Mouse (Mus musculus): ENCODE data around the gene Zbtb8os. TPM values are rescaled to one million over a fixed set of nuclear protein-coding genes. Genes with fewer than 3 reads are reported as not detected.
"Not testable (repeated sequence)": the region's sequence is repeated elsewhere in the genome, so short reads cannot be mapped to it uniquely, and the experiment has no call there.

Zbtb8os gene
- polyA plus RNA-seq, 1 experiment from 2014 or later, result 94.5 TPM

DNA sequence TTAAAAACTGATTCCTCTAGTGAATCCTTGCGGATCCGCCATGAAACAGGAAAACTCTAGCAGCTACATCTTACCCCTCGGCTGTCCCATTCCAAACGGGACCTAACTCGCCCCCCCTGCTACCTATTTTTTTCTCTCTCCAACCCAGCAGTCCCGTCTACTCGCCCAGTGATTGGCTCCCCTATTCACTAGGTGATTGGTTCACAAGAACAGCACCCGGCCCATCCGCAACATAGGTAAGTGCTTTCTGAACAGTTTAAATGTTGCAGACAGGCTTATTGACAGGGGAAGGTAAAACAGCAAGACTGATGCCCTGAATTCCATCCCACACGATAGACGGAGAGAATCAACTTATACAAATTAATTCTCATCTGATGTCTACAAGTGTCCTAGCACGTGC, 17.7 kb downstream of the Zbtb8os start:
- Histone ChIP-seq H3K4me1 (replicated peaks; ENCODE audit: control insufficient read depth, insufficient read depth, low read length) (no peaks in the 10 kb centered on the region), H3K4me3 (ENCODE audit: low read depth, low read length) (no peak overlapping the region), H3K4me2 (replicated peaks; ENCODE audit: low read depth) (no peak overlapping the region), H3K36me3 (ENCODE audit: control insufficient read depth, insufficient read depth) (peaks cover 47% of the 10 kb centered on the region), H3K9ac (ENCODE audit: low read depth, low read length) (no peak overlapping the region), H3K27me3 (replicated peaks; ENCODE audit: control insufficient read depth, insufficient read depth, low read length) (no peaks in the 10 kb centered on the region), H3K9me3 (ENCODE audit: control insufficient read depth) (no peaks in the 10 kb centered on the region), H3K27ac (ENCODE audit: low read depth, low read length) (no peak overlapping the region)
- TF ChIP-seq CTCF (IDR thresholded peaks at IDR 0.05; ENCODE audit: low read depth), result no peak
- 91% methylated on average over 12 of the region's 12 CpGs for WGBS
- no peak for ATAC-seq

- Histone ChIP-seq H3K27ac (ENCODE audit: low read depth, low read length) (no peak overlapping the region), H3K4me3 (ENCODE audit: low read depth, low read length) (no peak overlapping the region), H3K36me3 (ENCODE audit: control insufficient read depth, insufficient read depth) (peaks cover 48% of the 10 kb centered on the region), H3K27me3 (replicated peaks; ENCODE audit: control insufficient read depth, insufficient read depth, low read length) (no peaks in the 10 kb centered on the region), H3K9ac (ENCODE audit: low read depth, low read length) (no peak overlapping the region), H3K9me3 (ENCODE audit: control insufficient read depth) (no peaks in the 10 kb centered on the region), H3K4me2 (replicated peaks; ENCODE audit: low read depth) (no peak overlapping the region), H3K4me1 (replicated peaks; ENCODE audit: control insufficient read depth, insufficient read depth, low read length) (no peaks in the 10 kb centered on the region)
- no peak for TF ChIP-seq CTCF (IDR thresholded peaks at IDR 0.05; ENCODE audit: low read depth)
- 75% methylated on average over 15 of the region's 15 CpGs for WGBS
- no peak for ATAC-seq
These were observed 18.7 kb downstream of the Zbtb8os start for GRCm38 (mm10) chr4:129354236-129354635.

GRCm38 (mm10) chr4:129357613-129358163, 22.2 kb downstream of the Zbtb8os start:
- no peak for TF ChIP-seq CTCF (IDR thresholded peaks at IDR 0.05; ENCODE audit: low read depth)
- no peak overlapping the region for H3K27ac ChIP-seq (ENCODE audit: low read depth, low read length)
- no peak overlapping the region for H3K4me3 ChIP-seq (ENCODE audit: low read depth, low read length)
- no peak overlapping the region for H3K4me2 ChIP-seq (replicated peaks; ENCODE audit: low read depth)
- H3K9me3 ChIP-seq (ENCODE audit: control insufficient read depth), result no peaks in the 10 kb centered on the region
- 72% methylated on average over 15 of the region's 15 CpGs for WGBS
- no peak for ATAC-seq
- no peaks in the 10 kb centered on the region for H3K4me1 ChIP-seq (replicated peaks; ENCODE audit: control insufficient read depth, insufficient read depth, low read length)
- H3K27me3 ChIP-seq (replicated peaks; ENCODE audit: control insufficient read depth, insufficient read depth, low read length), result no peaks in the 10 kb centered on the region
- peaks cover 53% of the 10 kb centered on the region for H3K36me3 ChIP-seq (ENCODE audit: control insufficient read depth, insufficient read depth)
- no peak overlapping the region for H3K9ac ChIP-seq (ENCODE audit: low read depth, low read length)

- H3K4me3 ChIP-seq (ENCODE audit: low read depth, low read length); H3K9me3 ChIP-seq (ENCODE audit: control insufficient read depth); H3K27ac ChIP-seq (ENCODE audit: low read depth, low read length); H3K9ac ChIP-seq (ENCODE audit: low read depth, low read length); ATAC-seq; H3K4me2 ChIP-seq (replicated peaks; ENCODE audit: low read depth); H3K4me1 ChIP-seq (replicated peaks; ENCODE audit: control insufficient read depth, insufficient read depth, low read length); H3K27me3 ChIP-seq (replicated peaks; ENCODE audit: control insufficient read depth, insufficient read depth, low read length): not testable (repeated sequence)
- peaks cover 30% of the 10 kb centered on the region; the same call in 1 of the 2 replicates for H3K36me3 ChIP-seq (ENCODE audit: control insufficient read depth, insufficient read depth)
- WGBS, result 89% methylated on average over 3 of the region's 3 CpGs
These were observed 26.7 kb downstream of the Zbtb8os start for GRCm38 (mm10) chr4:129362238-129362637.

DNA sequence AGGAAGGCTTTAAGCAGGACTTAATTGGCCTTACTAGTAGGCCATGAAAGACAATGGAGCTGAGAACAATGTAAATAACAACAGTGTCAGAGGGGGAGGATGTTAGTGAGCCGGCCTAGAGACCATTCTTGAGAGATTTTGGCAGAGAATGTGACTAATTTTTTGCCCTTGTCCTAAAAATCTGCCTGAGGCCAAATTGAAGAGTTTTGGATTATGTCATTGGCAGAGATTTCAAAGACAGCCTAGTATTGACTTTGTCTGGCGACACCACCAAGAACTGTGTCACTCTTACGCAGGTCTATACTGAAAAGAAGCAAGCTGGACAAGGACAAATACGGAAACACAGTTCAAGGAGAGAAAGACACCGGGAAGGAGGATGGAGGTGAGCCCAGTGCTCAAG, 27.3 kb downstream of the Zbtb8os start:
- H3K4me1 ChIP-seq (replicated peaks; ENCODE audit: control insufficient read depth, insufficient read depth, low read length), result no peaks in the 10 kb centered on the region
- H3K27me3 ChIP-seq (replicated peaks; ENCODE audit: control insufficient read depth, insufficient read depth, low read length), result no peaks in the 10 kb centered on the region
- no peak overlapping the region for H3K9ac ChIP-seq (ENCODE audit: low read depth, low read length)
- no peaks in the 10 kb centered on the region for H3K9me3 ChIP-seq (ENCODE audit: control insufficient read depth)
- H3K4me2 ChIP-seq (replicated peaks; ENCODE audit: low read depth), result no peak overlapping the region
- H3K36me3 ChIP-seq (ENCODE audit: control insufficient read depth, insufficient read depth), result peaks cover 28% of the 10 kb centered on the region; the same call in 1 of the 2 replicates
- TF ChIP-seq CTCF (IDR thresholded peaks at IDR 0.05; ENCODE audit: low read depth), result no peak
- ATAC-seq, result no peak
- no peak overlapping the region for H3K4me3 ChIP-seq (ENCODE audit: low read depth, low read length)
- 74% methylated on average over 5 of the region's 5 CpGs for WGBS
- H3K27ac ChIP-seq (ENCODE audit: low read depth, low read length), result no peak overlapping the region

- no peaks in the 10 kb centered on the region for H3K27me3 ChIP-seq (replicated peaks; ENCODE audit: control insufficient read depth, insufficient read depth, low read length)
- no peaks in the 10 kb centered on the region for H3K4me1 ChIP-seq (replicated peaks; ENCODE audit: control insufficient read depth, insufficient read depth, low read length)
- H3K4me3 ChIP-seq (ENCODE audit: low read depth, low read length), result no peak overlapping the region
- TF ChIP-seq CTCF (IDR thresholded peaks at IDR 0.05; ENCODE audit: low read depth), result no peak
- no peak overlapping the region for H3K9ac ChIP-seq (ENCODE audit: low read depth, low read length)
- ATAC-seq, result no peak
- H3K4me2 ChIP-seq (replicated peaks; ENCODE audit: low read depth), result no peak overlapping the region
- 88% methylated on average over 9 of the region's 9 CpGs for WGBS
- no peak overlapping the region for H3K27ac ChIP-seq (ENCODE audit: low read depth, low read length)
- no peaks in the 10 kb centered on the region for H3K9me3 ChIP-seq (ENCODE audit: control insufficient read depth)
- peaks cover 22% of the 10 kb centered on the region; the same call in 1 of the 2 replicates for H3K36me3 ChIP-seq (ENCODE audit: control insufficient read depth, insufficient read depth)
These were observed 28.0 kb downstream of the Zbtb8os start for GRCm38 (mm10) chr4:129363463-129363862.

- Histone ChIP-seq H3K9ac (ENCODE audit: low read depth, low read length) (no peak overlapping the region), H3K4me1 (replicated peaks; ENCODE audit: control insufficient read depth, insufficient read depth, low read length) (no peaks in the 10 kb centered on the region), H3K27me3 (replicated peaks; ENCODE audit: control insufficient read depth, insufficient read depth, low read length) (no peaks in the 10 kb centered on the region), H3K36me3 (ENCODE audit: control insufficient read depth, insufficient read depth) (peaks cover 21% of the 10 kb centered on the region; the same call in 1 of the 2 replicates), H3K4me3 (ENCODE audit: low read depth, low read length) (no peak overlapping the region), H3K27ac (ENCODE audit: low read depth, low read length) (no peak overlapping the region), H3K4me2 (replicated peaks; ENCODE audit: low read depth) (no peak overlapping the region), H3K9me3 (ENCODE audit: control insufficient read depth) (no peaks in the 10 kb centered on the region)
- ATAC-seq, result no peak
- 87% methylated on average over 3 of the region's 3 CpGs for WGBS
- TF ChIP-seq CTCF (IDR thresholded peaks at IDR 0.05; ENCODE audit: low read depth), result no peak
These were observed 28.9 kb downstream of the Zbtb8os start for GRCm38 (mm10) chr4:129364379-129364778.
